Mouse (Mus musculus) right cerebral cortex, postnatal 14 days (tissue): ENCODE measurements around the gene Rhoa.

ENCODE experiments used
- DNase-seq: peaks from one replicate; pipeline ENCODE4 v3.0.0; 2022

The Rhoa gene

GRCm38 (mm10) chr9:108341139-108341475 lies 35.2 kb downstream of the Rhoa start:
- no peak for DNase-seq

- no peak for DNase-seq
These were observed 35.9 kb downstream of the Rhoa start for GRCm38 (mm10) chr9:108341801-108342200.

DNA sequence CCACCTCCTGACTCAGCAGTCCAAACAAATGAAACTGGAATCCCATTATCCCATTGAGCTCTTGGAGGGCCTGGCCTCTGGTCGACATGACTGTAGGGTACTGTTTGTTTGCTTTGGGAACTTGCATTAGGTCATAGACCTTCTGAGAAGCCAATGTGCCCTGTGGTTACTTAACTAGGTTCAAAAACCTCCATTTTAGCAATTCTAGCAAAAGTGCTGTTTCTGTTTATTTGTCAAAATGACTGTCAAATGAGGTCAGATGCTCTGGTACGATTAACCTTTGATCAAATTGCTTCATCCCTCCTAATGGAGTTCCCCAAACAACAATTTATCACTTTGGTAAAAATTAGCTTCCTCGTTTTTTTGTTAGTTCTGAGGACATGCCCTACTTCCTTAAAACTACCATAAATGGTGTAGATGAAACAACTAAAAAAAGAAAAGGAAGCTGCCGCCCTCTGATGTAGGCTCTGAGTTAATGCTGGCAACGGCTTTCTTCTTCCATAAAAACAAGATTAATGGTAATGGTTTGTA lies 36.4 kb downstream of the Rhoa start:
- no peak for DNase-seq

- DNase-seq, result no peak
These were observed 37.4 kb downstream of the Rhoa start for GRCm38 (mm10) chr9:108343331-108343730.

DNA sequence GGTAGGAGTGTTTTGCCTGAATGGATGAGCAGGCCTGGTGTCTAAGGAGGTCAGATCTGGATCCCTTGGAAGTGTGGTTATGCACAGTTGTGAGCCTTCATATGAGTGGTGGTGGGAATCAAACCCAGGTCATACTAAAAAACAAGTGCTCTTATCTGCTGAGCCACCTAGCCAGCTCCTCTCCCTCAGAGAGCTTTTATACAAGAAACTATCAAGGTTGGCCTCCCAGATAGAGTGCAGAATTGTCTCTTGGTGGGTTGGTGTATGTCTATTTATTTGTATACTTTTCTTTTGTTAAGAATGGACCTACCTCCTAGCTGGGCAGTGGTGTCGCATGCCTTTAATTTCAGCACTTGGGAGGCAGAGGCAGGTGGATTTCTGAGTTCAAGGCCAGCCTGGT lies 37.9 kb downstream of the Rhoa start:
- DNase-seq, result no peak

GRCm38 (mm10) chr9:108344471-108344870 lies 38.5 kb downstream of the Rhoa start:
- DNase-seq, result no peak

GRCm38 (mm10) chr9:108347024-108347423 lies 41.1 kb downstream of the Rhoa start:
- no peak for DNase-seq

DNA sequence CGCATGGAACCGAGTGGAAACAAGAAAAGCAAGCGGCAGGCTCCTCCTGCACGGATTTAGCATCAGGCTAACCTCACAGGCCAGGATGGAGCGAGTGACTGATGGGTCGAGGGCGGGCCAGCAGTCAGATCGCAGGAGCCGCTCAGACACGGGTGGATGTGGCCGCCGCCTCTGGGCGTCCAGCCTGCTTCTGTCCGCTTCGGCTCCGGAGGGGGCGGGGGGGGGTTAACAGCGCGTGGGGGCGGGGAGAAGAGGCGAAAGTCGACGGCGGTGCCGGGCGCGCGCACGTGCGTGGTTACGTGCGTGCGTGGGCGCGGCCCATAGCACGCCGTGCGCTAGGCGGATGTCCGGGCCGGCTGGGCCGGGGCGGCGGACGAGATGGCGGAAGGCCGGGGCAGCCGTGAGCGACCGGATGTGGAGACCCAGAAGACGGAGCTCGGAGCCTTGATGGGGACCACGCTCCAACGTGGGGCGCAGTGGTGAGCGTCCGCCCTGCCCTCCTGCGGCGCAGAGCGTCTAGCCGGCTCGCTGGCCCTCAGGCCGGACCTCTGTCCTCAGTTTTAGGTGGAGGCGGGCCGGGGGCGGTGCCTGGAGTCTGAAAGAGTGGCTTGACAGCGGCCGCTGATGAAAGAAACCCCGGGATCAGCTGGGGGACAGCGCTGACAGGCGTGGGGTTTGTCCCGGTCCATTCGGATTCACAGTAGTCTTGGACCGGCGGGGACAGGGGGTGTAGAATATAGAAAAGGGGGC lies 41.8 kb downstream of the Rhoa start, which contains the start of gene Usp4:
Gene Usp4, plus strand, starts transcription at position 314 of the 750 bp plus-strand sequence.
- peak; percentile 92 for DNase-seq

- no peak for DNase-seq
These were observed 42.4 kb downstream of the Rhoa start for GRCm38 (mm10) chr9:108348290-108348680.

DNA sequence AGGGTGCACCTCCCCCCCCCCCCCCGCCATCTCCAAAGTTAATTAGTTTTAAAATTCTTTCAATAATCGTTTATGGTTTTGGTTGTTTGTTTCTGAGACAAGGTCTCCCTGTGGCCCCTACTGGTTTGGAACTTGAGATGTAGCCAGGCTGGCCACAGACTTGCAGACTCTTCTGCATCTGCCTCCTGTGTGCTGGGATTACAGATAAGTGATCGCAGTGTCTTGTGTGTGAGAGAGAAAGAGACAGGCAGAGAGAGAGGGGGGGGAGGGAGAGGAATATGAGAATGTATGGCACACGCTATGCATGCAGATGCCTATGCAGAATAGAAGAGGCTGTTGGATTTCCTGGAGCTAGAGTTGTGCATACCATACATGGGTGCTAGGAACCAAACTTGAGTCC lies 43.8 kb downstream of the Rhoa start:
- DNase-seq, result no peak

DNA sequence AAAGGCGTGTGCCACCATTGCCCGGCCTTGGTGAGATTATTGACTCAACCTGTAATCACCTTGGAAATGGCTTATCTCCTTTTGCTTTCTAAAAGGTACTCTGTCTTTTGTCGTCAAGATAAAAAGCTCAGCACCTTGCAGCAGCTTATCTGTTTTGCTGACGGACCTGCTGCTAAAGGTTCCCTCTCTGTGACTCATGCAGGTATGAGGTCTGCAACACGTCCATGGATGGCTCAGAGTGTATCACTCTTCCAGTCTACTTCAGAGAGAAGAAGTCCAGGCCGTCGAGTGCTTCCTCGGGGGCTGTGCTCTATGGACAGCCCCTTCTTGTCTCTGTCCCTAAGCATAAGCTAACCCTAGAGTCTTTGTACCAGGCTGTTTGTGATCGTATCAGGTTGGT lies 72.3 kb downstream of the Rhoa start:
- DNase-seq, result no peak

GRCm38 (mm10) chr9:108378736-108379135 lies 72.8 kb downstream of the Rhoa start:
- no peak for DNase-seq

GRCm38 (mm10) chr9:108379294-108379693 lies 73.4 kb downstream of the Rhoa start:
- no peak for DNase-seq

DNA sequence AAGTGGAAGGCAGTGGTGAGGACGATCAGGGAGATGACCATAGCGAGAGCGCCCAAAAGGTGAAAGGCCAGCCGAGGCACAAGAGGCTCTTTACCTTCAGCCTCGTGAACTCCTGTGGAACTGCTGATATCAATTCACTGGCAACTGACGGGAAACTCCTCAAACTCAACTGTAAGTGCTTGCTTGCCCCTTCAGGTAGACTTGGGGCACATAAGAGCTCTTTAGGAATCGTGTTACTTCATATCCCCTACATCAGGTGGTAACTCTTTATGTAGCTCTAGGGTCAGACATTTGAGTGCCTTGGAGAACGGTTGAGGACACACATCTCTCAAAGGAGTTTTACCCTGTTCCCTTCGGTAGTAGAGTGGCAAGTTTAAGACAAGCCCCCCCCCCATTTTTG lies 75.5 kb downstream of the Rhoa start:
- DNase-seq, result no peak

- no peak for DNase-seq
These were observed 79.1 kb downstream of the Rhoa start for GRCm38 (mm10) chr9:108385006-108385405.

DNA sequence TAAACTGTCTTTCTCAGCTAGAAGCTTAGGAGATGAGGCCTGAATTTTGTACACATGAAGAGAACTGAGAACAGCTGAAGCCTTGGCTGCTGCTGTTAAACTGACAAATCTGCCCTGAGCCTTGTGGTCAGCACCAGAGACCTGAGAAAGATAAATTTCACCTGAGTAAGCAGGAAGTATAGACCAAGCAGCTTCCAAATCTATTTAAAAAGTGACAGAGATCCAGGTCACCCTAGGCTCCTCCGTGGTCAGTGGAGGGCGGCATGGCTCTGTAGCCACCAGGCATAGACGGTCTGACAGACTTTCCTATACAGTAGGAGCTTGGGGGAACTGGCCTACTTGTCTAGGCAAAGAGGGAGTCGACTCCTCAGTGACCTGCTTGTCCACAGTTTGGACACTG lies 80.9 kb downstream of the Rhoa start:
- DNase-seq, result no peak
